Mouse (Mus musculus) adrenal gland, postnatal 4 days (tissue): ENCODE results near the gene Abhd14a. TPM values are rescaled to one million over a fixed set of nuclear protein-coding genes. Genes with fewer than 3 reads are reported as not detected.
A peak's percentile ranks its signal among the peaks of the same experiment; 100 is the strongest.
"Not testable (repeated sequence)": the region's sequence is repeated elsewhere in the genome, so short reads cannot be mapped to it uniquely, and the experiment has no call there.

ENCODE experiments used
- DNase-seq, 2 experiments: peaks; one replicate each; pipeline ENCODE4 v3.0.0; 2021 to 2022; ENCODE audit warnings: low spot score in 2 of 2, mixed read lengths in 2 of 2
- long read RNA-seq, 2 experiments: library from polyadenylated mRNA; stranded (forward); transcript quantifications; one replicate each; pipeline ENCODE4 v2.0.0; 2021
- total RNA-seq, 2 experiments: library from RNA; stranded (reverse); gene quantifications; 2 replicates each; pipeline ENCODE4 v1.2.3; 2021

The Abhd14a gene
- total RNA-seq = 10 to 100 TPM; 29.8 to 30.2 TPM
- long read RNA-seq, experiment 1, transcript Abhd14a-202 (6 exons, 1,262 nt) = major isoform, 6 of 31 reads
- long read RNA-seq, experiment 1, partial matches to known transcripts = 3 of 31 reads
- long read RNA-seq, experiment 1, other reads (novel, unspliced or antisense) = 22 of 31 reads
- long read RNA-seq, experiment 2, transcript Abhd14a-202 (6 exons, 1,262 nt) = major isoform, 5 of 38 reads
- long read RNA-seq, experiment 2, partial matches to known transcripts = 0 of 38 reads
- long read RNA-seq, experiment 2, other reads (novel, unspliced or antisense) = 33 of 38 reads

- DNase-seq = peak; percentile 77 to 88
These were observed at the start of gene Abhd14a, which contains the start of gene Abhd14b for GRCm38 (mm10) chr9:106447348-106447747. Gene Abhd14a (minus strand): TSS chr9:106447678. Gene Abhd14b (plus strand): TSS chr9:106447459.

GRCm38 (mm10) chr9:106487602-106488001 lies 40.1 kb upstream of the Abhd14a start:
- DNase-seq = not testable (repeated sequence)

GRCm38 (mm10) chr9:106485076-106485475 lies 37.6 kb upstream of the Abhd14a start:
- no peak for DNase-seq

GRCm38 (mm10) chr9:106483606-106484005 lies 36.1 kb upstream of the Abhd14a start:
- DNase-seq = no peak

GRCm38 (mm10) chr9:106483136-106483535 lies 35.7 kb upstream of the Abhd14a start:
- no peak for DNase-seq

- DNase-seq = no peak
These were observed 35.2 kb upstream of the Abhd14a start for GRCm38 (mm10) chr9:106482578-106483115.

GRCm38 (mm10) chr9:106481676-106482075 lies 34.2 kb upstream of the Abhd14a start:
- DNase-seq = no peak

GRCm38 (mm10) chr9:106481075-106481474 lies 33.6 kb upstream of the Abhd14a start:
- no peak for DNase-seq

GRCm38 (mm10) chr9:106480541-106480940 lies 33.1 kb upstream of the Abhd14a start:
- no peak for DNase-seq

GRCm38 (mm10) chr9:106478101-106478500 lies 30.6 kb upstream of the Abhd14a start:
- DNase-seq = no peak

GRCm38 (mm10) chr9:106477649-106478048 lies 30.2 kb upstream of the Abhd14a start:
- DNase-seq = no peak

- DNase-seq = peak; percentile 87 to 97
These were observed 29.5 kb upstream of the Abhd14a start, which contains the start of gene Parp3 for GRCm38 (mm10) chr9:106476924-106477484. Gene Parp3 (minus strand): TSS chr9:106476949.

GRCm38 (mm10) chr9:106476002-106476923 lies 28.8 kb upstream of the Abhd14a start:
- DNase-seq = no peak

- DNase-seq = no peak
These were observed 28.2 kb upstream of the Abhd14a start, which contains the start of gene Rrp9 for GRCm38 (mm10) chr9:106475663-106476001. Gene Rrp9 (plus strand): TSS chr9:106475963.

GRCm38 (mm10) chr9:106475046-106475445 lies 27.6 kb upstream of the Abhd14a start:
- DNase-seq = no peak

GRCm38 (mm10) chr9:106474456-106474855 lies 27.0 kb upstream of the Abhd14a start:
- DNase-seq = peak in 1 of 2 experiments; percentile 62

GRCm38 (mm10) chr9:106473753-106474105 lies 26.3 kb upstream of the Abhd14a start:
- no peak for DNase-seq

GRCm38 (mm10) chr9:106473081-106473752 lies 25.7 kb upstream of the Abhd14a start:
- DNase-seq = no peak

- no peak for DNase-seq
These were observed 24.8 kb upstream of the Abhd14a start for GRCm38 (mm10) chr9:106472321-106472720.

GRCm38 (mm10) chr9:106471892-106472291 lies 24.4 kb upstream of the Abhd14a start:
- no peak for DNase-seq
